Mouse (Mus musculus) spleen, adult 2 months (tissue): ENCODE data around the gene Rsrc1.

Experiments used
- CTCF ChIP-seq: fragments of 200-500 bp; IDR thresholded peaks from 2 replicates; pipeline ENCODE4 v1.5.1; 2011; ENCODE audit warnings: mild to moderate bottlenecking, inconsistent platforms; ENCODE audit not compliant: insufficient read depth, insufficient read length, insufficient replicate concordance; ENCODE audit errors: extremely low read depth
- POLR2A ChIP-seq: fragments of 200-500 bp; IDR thresholded peaks from 2 replicates; pipeline ENCODE4 v1.6.1; 2011; ENCODE audit warnings: low read depth, low read length, inconsistent platforms

DNA sequence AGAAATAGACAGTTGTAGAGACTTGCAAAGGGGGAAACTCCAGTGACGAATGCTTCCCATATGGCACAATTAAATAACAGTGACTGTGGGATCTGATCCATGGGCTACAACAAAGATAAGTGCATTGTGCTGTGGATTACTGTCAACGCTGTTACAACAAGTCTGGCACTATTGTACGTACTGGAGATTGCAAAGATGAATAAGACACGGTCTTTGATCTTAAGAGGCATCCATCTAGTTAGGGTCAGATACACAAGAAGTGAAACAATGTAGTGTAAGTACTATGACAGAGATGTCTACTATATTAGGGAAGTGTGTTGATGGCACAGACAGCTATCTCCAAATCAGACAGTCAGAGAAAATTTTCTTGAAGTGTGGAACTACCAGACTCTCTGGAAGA is 135.1 kb downstream of the Rsrc1 start:
- TF ChIP-seq CTCF = no peak
- no peak for TF ChIP-seq POLR2A
